Mouse (Mus musculus) A20 (cell line): ENCODE data around the gene Olfr1469.
"Not testable (repeated sequence)": the region's sequence is repeated elsewhere in the genome, so short reads cannot be mapped to it uniquely, and the experiment has no call there.

Experiments used
- DNase-seq: peaks from one replicate; pipeline ENCODE4 v3.0.0-alpha.2; 2011; ENCODE audit warnings: low read depth, low spot score

The Olfr1469 gene

GRCm38 (mm10) chr19:13407549-13407948 lies at the start of gene Olfr1469:
Gene Olfr1469, plus strand, starts transcription at chr19:13407849.
- DNase-seq: no peak

GRCm38 (mm10) chr19:13361936-13362335 lies 45.7 kb upstream of the Olfr1469 start, which contains the start of gene Olfr1467:
Gene Olfr1467, plus strand, starts transcription at chr19:13362236.
- no peak for DNase-seq

GRCm38 (mm10) chr19:13443109-13443508 lies 35.5 kb downstream of the Olfr1469 start, which contains the start of gene Olfr1471:
Gene Olfr1471, plus strand, starts transcription at chr19:13443409.
- DNase-seq: not testable (repeated sequence)

- no peak for DNase-seq
Measured at GRCm38 (mm10) chr19:13455986-13456385, 48.3 kb downstream of the Olfr1469 start, which contains the start of gene Olfr1472. Gene Olfr1472, minus strand, starts transcription at chr19:13456086.
